Mouse (Mus musculus): ENCODE data around the gene Amacr.
A peak's percentile ranks its signal among the peaks of the same experiment; 100 is the strongest.

The Amacr gene

DNA sequence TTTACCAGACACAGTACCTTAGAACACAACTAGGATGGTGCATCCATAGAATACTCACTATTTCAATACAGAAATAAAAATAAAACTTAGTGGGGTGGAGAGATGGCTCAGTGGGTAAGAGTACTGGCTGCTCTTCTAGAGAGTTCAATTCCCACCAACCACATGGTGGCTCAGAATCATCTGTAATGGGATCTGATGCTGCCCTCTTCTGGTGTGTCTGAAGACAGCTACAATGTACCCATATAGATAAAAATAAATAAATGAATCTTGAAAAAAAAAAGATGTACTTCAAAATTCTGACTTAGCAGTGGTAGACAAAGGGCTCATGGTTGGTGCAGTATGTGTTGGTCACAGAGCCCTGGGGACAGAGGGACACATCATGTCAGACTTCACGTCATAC lies 10.0 kb downstream of the Amacr start:
- no peak for DNase-seq

DNA sequence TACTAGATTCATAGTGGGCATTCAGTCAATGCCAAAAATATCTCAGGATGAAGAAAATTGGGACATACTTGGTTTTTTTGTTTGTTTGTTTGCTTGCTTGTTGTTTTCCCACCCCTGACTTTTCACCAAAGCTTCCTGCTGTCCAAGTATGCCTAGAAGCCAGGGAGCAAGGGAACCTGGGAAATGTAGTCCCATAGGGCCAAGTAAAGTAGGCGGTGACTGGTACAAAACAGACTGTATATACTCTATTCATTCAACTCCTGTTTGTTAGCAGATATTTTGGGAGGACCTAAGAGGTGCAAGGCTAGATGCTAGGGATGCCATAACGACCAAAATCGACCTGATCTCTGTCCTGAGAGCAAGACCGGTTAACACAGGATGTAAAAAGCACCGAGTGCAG lies 18.3 kb downstream of the Amacr start:
- DNase-seq, result no peak

DNA sequence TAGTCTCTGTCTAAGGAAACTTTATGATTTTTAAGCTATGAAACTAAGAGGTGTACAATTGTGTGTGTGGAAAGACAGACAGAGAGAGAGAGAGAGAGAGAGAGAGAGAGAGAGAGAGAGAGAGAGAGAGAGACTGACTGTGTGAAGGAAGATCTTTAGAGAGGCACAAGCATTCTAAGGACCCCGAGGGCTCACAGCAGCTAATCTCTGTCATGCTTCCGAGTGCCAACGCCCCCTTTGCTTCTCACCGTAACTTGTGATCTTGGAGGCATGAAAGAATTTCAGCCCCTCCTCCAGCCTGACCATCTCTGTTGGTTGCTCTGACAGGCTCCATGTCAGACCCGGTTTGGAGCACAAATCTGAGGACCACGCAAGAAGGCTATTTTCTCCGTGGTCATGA lies 18.9 kb downstream of the Amacr start, which contains the start of gene Slc45a2:
Gene Slc45a2, plus strand, starts transcription at position 301 of the 400 bp plus-strand sequence.
- no peak for DNase-seq

DNA sequence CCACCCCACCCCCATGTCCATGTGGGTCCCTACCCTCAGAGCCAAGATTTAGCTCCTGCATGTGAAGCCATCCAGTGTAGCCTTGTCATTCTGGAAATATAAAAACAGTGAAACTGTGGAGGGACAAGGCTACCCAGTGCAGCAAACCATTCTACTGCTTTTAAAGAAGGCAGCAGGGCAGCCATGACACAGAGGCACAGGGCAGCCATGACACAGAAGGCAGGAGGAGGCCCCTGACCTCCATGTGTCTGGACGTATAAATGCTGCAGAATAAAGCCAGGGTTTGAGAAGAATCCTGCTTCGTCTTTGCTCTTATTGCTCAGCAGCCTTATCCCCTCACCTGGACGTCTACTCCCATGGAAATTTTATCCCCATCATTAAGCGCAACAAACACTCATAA lies 22.2 kb downstream of the Amacr start:
- DNase-seq, result no peak

DNA sequence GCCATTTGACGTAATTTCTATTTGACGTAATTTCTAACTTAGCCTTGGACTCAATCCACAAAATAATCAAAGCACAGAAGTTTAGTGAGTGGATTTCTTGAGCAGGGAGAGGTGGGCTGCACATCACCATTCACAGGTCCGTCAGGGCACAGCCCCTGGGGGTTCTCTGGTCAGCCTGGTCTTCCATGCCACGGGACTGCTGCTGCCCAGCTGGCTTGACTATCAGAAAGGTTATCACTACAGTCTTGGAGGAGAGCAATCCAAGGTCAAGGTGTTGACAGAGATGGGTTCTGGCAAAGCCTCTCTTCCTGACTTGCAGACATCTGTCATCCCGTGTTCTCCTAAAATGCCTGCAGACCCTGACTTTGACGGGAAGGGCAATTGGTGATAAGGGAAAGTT lies 23.1 kb downstream of the Amacr start:
- DNase-seq, result no peak

DNA sequence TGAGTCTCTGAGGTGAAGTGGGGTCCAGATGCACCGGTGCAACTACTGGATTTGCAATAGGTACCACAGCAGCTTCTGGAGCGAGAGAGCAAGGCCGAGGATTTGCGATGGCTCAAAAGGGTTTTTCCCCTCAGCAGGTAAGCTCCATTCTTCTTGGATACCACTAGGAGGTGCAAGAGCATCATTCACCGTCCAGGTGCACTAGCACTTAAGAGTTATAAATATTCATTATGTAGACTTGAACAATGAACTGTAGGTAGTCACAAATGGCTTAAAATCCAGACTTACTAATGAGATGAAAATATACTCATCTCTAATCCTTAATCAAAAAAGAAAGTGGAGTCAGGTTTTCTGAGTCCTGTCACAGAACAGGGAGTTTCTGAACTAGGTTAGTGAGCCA lies 27.2 kb downstream of the Amacr start:
- peak; percentile 29 to 54 for DNase-seq

DNA sequence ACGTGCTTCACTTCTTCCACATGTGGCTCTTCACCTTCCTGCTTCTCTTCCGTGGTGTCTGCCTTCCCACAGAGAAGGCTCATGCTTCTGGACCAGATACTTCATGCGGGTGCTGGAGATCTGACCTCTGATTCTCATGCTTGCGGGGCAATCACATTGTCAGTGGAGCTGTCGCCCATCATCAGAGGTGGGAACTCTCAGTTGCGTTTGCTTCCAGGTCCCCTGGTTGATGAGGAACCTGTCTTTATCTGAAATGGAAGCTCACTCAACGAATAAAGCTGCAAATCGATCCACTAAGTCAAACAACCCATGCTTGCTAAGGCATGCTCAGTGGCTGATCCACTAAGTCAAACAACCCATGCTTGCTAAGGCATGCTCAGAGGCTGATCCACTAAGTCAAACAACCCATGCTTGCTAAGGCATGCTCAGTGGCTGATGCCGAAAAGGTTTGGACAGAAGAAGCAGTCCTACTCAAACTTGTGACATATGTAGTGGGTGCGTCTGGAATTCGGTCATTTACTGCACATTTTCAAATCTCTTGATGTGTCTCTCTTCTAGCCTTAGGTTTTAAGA lies 29.5 kb downstream of the Amacr start:
- DNase-seq, result no peak

DNA sequence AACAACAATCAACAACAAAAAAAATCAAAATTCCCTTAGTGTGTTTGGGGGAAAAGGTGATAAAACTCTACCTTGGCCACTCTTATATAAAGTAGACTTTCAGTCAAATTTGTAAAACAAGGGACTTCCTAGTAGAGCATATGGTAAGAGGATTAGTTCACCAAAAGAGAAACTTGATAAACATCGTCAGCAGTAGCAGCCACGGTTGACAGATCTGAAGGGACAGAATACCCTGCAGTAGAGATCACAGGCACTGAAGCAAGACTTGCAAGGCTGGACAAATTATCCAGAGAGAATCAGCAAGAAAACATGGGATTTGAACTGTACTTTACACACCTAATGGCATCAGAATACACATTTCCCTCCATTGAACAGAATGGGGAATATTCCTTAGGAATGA lies 33.4 kb downstream of the Amacr start:
- DNase-seq, result no peak

DNA sequence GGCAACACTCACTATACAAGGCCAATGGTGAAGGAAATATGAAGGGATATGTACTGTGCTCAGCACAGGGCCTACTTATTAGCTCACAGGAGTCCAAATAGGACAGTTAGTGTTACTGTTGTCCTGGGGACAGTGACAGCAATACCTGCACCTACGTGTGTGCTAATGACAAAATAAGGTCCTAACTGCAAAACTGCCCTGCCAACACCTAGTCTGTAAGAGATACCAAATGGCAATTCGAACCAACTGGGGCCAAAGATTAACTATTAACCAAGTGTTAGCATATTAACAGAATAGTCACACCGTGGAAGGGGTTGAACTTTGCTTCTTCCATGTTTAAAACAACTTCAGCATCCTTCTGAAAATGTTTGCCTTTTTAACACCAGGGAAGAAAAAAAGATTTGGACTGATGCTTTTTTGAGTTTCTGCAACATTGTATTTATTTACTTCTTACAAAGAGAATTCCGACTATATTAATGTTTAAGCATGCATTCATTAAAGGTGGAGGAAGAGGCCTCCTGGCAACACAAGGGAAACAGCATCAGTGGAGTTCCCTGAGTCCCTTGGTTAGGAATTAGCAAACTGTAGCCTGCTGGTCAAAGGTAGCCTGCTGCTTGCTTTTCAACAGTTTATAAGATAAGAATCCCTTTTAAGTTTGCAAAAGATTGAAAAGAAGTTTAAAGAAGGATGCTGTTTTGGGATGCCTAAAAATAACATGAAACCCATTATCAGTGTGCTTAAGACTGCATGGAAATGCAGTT lies 45.4 kb downstream of the Amacr start:
- DNase-seq, result peak; percentile 21 to 65

DNA sequence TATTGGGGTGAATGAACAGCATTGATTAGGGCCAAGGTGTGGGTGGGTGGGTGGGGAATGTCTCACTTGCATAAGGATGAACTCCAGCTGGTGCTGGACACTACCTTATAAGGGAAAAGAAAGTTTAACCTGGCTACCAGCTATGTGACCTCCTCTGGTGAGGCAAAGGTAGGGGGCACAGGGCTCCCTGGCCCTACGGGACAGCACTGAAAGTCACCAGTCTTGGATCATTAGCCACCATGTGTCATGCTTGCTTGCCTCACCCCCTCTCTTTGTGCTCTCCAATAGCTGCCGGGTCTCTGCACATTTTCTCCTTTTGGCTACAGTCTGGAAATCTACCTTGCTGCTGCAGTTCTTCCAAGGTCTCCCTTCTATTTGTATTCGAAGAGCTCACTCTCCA lies 48.6 kb downstream of the Amacr start:
- no peak for DNase-seq

DNA sequence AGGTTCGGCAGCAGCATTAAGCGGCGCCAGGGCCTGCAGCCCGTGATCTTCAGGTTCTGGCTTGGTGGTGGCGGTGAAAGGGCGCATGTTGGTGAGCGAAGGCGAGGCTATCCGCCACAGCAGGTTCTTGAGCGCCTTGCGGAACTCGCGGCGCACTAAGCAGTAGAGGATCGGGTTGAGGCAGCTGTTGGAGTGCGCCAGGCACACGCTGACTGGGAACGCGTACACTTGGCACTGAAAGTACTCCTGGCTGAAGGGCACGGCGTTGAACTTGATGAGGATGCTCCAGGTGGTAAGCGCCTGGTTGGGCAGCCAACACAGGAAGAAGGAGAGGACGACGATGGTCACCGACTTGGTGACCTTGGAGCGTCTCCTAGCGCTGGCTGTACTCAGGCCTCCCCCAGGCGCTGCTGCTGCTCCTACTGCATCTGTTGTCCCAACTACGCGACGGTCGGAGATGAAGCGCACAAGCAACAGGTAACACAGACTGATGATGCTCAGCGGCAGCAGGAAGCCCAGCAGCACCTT lies 54.5 kb downstream of the Amacr start:
- DNase-seq, result no peak

DNA sequence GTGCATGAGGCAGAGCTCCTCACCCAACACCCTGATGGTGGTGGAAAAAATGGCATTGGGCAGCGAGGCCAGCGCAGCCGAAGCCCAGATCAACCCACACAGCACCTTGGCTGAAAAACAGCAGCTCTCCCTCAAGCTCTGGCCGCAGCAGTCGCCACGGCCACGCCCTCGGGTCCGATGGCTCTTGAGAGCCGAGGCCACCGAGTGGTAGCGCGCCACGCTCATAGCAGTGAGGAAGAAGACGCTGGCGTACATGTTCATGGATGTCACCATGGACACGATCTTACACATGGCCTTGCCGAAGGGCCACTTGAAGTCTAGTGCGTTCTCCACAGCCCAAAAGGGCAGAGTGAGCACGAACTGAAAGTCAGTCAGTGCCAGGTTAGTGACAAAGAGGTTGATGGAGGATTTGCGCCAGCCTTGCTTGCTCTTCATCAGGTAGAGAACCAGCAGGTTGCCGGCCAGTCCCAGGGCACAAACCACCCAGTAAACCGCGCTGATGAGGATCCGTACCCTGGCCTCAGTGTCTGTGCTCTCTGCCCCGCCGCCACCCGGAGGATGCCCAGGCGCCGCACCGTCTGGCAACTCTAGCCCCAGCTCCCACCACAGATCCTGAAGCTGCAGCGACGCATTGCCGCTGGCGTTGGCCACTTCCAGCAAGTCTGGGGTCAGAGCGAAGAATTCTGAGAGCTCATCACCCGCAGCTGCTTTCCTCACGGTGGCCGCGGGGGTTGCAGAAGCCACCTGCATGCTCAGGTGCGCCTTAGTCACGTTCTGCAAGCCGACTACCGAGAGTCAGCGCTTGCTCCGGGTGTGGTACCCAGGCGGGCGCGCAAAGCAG lies 55.2 kb downstream of the Amacr start:
- no peak for DNase-seq

DNA sequence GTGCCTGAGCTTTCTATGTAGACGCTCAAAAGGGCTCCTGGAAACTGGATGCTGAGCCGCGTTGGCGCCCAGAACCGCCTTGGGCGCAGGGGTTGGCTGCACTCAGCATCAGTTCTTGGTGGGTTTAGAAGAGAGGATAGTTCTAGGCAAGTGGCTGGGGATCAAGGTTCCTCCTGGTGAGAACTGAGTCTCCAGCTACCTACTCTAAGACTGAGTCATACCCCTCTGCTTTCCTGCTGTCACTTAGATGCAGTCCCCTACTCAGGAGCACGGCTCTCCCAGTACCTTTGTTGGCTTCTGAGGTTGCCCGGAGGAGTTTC lies 55.8 kb downstream of the Amacr start:
- no peak for DNase-seq

DNA sequence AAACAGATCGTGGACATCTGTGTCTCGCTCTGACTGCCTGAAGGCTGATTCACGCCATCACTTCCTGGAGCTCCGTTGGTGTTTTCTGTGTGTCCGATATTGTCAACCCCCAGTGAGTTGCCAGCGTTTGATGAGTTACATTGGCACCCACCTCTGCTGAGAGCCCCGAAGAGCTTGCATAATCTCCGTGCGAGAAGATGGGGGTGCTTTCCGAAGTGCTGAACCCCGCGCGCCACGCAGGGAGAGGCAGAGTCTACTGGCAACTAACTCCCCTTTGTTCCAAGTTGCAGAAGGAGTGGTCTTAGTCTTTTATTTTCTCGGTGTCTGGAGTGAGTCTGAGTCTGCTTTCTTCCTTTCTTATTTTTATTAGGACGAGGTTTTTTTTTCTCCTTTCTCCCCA lies 56.2 kb downstream of the Amacr start, which contains the start of gene Rxfp3:
Gene Rxfp3, minus strand, starts transcription at position 281 of the 400 bp plus-strand sequence.
- no peak for DNase-seq

DNA sequence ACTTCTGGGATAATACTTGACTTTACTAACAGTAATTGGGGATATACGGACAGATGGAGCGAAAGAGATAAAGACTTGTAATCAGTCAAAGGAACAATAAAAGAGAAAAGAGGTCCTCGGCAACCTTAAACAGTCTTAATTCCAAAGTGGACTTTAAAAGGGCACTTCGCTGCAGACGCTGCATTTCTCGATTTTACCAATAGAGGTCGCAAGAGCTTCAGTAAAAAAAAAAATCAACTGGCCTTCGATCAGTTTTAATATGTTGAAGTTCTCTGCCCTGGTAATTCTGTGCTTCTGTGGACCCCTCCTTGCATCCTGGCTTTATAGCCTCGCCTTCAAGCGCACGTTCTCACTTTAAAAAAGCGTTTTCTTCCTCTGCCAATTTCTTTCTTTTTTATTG lies 56.9 kb downstream of the Amacr start:
- DNase-seq, result peak in 1 of 2 experiments; percentile 56

DNA sequence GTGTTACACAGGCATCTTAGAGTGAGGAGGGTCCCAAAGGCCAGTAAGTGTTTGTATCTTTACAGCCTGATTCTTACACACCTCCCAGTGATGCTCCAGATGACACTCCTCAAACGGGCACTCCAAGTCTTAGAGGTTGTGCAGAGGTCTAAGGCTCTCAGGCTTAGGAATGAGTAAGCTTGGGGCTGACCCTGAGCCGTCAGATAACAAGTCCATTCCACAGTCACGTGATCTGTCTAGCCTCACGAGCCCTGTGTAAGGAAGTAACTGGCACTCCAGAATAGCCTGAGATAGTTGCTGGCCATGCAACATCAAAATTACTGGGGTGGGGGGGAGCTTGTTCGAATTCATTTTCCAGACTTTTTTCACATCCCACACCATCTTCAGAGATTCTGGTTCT lies 58.5 kb downstream of the Amacr start:
- no peak for DNase-seq

DNA sequence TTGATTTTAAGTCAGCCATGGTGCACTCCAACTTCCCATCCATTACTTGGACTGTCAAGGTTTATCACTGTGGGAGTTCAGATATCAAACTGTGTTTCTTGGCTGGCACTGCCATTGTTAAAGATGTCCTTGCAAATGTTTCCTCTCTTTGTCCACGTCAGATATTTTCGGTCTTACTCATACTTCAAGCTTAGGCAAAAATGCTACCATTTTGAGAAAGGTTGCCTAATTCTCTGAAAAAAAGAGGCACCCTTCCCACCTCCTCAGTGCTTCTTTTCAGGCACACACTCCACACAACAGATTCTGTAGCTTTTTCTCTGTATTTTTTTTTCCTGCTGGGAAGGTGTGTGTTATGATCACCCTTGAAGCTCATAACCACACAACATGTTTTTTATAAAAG lies 59.7 kb downstream of the Amacr start:
- DNase-seq, result no peak

DNA sequence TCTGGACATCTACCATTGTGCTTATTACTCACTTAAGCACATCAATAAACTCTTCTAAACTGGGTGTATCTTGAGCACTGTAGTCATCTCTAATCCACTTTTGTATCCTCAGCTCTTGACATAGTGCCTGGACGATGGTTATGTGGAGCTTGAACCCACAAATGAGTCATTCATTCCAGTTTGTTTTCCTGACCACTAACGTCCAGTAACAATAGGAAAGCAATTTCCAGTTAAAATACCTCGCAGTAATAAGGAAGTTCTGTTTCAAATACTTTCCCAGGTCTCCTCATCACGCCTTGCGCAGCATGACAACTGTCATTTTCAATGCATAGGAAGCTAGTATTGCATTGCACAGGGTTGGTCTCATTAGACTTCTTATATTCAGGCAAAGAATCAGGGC lies 61.3 kb downstream of the Amacr start:
- DNase-seq, result no peak

All from kidney, adult 8-10 months (tissue).